Mouse (Mus musculus) lung, adult 10 weeks (tissue): ENCODE measurements around the gene Gne. TPM values are rescaled to one million over a fixed set of nuclear protein-coding genes. Genes with fewer than 3 reads are reported as not detected.

Source experiments
- polyA plus RNA-seq: library from polyadenylated mRNA; stranded (reverse); fragments of 350-450 nt; fragmentation: Illumina TruSeq; extraction: RNeasy Lipid Tissue Mini Kit (QIAGEN cat#74804); gene quantifications from one replicate; pipeline ENCODE4 v1.2.3, GENCODE M21; 2014; ENCODE audit warnings: low read depth, low replicate concordance; ENCODE audit not compliant: insufficient read depth

Gne gene
- 19.0 TPM for polyA plus RNA-seq

DNA sequence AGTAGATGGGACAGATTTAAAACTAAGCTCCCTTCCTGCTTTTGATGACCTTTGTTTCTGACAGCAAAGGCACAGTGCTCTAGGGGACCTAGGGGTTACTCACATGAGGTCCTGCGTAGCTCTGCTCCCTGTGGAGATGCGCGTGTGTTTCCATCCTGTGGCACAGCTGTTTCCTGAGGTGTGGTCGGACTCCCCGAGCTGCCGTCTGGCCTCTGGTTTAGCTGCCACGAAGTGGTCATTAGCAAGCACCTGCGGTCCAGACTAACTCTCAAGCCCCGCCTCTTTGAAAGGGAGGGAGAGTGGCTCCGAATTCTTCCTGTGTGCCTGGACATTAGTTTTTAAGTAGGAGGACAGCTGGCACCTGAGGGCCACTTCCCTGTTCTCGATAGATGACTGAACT lies at the start of gene Gne:
TSS of gene Gne (minus strand) at position 233 of the 400 bp plus-strand sequence.

DNA sequence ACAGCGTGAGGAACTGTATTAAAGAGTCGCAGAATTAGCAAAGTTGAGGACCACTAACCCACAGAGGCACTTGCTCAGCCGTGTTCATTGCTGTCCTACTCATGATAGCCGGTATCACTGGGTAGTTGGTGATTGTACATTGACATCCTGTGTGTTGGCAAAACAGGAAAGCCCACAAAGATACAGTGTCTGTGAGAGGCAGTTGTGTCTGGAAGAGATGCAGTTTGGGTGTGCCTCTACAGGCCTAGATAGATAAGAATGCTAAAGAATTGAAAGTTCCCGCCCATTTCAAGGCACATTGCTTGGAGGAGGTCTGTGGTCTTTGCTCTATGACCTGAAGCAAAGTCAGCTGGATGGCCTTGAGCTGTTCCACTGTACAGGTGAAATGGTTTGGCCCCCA lies 79.9 kb downstream of the Gne start, which contains the start of gene Clta:
TSS of gene Clta (plus strand) at position 327 of the 400 bp plus-strand sequence.

Other genes starting within 250 kb of the Gne start
- not detected for gene Olfr157, start 244.0 kb downstream of the Gne start, polyA plus RNA-seq
- gene Olfr155, start 232.6 kb downstream of the Gne start, polyA plus RNA-seq, result not detected
- 20.6 TPM for gene Reck, start 208.6 kb downstream of the Gne start, polyA plus RNA-seq
- gene Glipr2, start 126.8 kb downstream of the Gne start, polyA plus RNA-seq, result 32.7 TPM
- not detected for gene Ccin, start 100.7 kb downstream of the Gne start, polyA plus RNA-seq
- 209 TPM for gene Clta, start 79.7 kb downstream of the Gne start, polyA plus RNA-seq
- gene Rnf38, start 149.6 kb upstream of the Gne start, polyA plus RNA-seq, result 11.8 TPM
- gene Melk, start 216.7 kb upstream of the Gne start, polyA plus RNA-seq, result 0.44 TPM